Mouse (Mus musculus) gastrocnemius, postnatal 36 days (tissue): ENCODE measurements around the gene Atxn7l3. TPM values are rescaled to one million over a fixed set of nuclear protein-coding genes. Genes with fewer than 3 reads are reported as not detected.

Source experiments
- DNase-seq, 2 experiments: peaks; one replicate each; pipeline ENCODE4 v3.0.0; 2022
- intact Hi-C: fragments of 180-260 bp; cut with DNase I; formaldehyde crosslinking; loops from one replicate; pipeline ENCODE4 v1.15.1; 2025
- long read RNA-seq, 2 experiments: library from polyadenylated mRNA; stranded (forward); transcript quantifications; one replicate each; pipeline ENCODE4 v2.0.0; 2021
- total RNA-seq, 2 experiments: library from RNA; stranded (reverse); gene quantifications; 2 replicates each; pipeline ENCODE4 v1.2.3; 2021

Gene Atxn7l3
- total RNA-seq = 10 to 100 TPM; 11.4 to 11.9 TPM
- long read RNA-seq, experiment 1, partial matches to known transcripts = 0 of 7 reads
- long read RNA-seq, experiment 1, other reads (novel, unspliced or antisense) = 7 of 7 reads
- long read RNA-seq, experiment 2, partial matches to known transcripts = 0 of 6 reads
- long read RNA-seq, experiment 2, other reads (novel, unspliced or antisense) = 6 of 6 reads

DNA sequence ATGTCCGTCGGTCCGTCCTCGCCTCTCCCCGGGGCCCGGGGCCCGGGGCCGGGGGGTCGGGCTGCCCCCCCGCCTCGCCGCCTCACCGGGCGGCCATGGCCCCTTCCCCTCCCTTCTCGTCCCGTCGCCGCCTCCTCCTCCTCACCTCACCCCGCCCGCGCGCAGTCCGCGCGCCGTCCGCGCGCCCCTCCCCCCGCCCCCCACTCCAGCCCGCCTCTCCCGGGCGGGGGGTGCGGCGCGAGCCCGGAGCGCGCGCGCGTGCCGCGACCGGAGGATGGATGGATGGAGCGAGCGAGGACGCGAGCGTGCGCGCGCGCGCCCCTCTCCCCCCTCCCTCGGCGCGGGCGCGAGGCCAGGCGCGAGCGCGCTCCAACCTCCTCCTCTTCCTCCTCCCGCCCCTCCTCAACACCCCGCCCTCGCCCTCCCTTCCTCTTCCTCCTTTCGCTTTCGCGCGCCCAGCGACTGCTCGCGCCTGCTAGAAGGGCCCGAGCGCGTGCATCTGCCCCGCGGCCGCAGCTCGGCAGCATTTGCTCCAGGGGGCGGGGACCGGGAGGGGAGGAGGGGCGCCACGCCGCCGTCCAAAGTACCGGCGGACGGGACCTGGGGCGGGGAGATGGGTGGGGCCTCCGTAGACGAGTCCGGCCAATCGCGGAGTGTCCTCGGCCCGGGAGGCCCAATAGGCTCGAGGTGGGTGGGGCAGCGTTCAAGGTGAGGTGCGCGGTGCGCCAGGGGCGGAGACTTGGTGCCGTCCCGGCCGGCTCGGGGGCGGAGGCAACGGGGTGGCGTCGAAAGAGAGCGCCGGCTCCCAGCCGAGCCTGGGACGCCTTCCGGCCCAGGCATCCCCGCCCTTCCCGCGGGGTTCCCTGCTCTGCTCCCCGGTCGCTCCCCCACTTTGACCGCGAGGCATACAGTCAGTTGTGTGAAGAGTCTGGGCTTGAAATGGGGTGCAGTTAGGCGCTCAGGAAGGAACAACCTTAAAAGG is at the start of gene Atxn7l3:
Atxn7l3 (minus strand) TSS at position 141 of the 982 bp plus-strand sequence.
- intact Hi-C loops = no loop called here
- DNase-seq = peak; percentile 93 to 99

DNA sequence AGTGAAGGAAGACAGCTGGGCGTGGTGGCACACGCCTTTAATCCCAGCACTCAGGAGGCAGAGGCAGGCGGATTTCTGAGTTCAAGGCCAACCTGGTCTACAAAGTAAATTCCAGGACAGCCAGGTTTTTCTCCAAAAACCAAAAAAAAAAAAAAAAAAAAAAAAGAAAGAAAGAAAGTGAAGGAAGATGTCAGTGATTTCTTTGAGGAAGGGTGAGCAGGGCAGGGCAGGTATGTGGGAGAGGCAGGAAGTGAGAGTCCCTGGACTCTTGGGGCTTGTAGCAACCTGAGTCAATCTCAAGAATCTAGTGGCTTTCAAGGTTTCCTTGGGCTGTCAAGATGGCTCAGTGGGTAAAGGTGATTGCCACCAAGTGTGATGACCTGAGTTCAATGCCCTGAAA is 48.0 kb upstream of the Atxn7l3 start:
- intact Hi-C loops = no loop called here
- DNase-seq = no peak

DNA sequence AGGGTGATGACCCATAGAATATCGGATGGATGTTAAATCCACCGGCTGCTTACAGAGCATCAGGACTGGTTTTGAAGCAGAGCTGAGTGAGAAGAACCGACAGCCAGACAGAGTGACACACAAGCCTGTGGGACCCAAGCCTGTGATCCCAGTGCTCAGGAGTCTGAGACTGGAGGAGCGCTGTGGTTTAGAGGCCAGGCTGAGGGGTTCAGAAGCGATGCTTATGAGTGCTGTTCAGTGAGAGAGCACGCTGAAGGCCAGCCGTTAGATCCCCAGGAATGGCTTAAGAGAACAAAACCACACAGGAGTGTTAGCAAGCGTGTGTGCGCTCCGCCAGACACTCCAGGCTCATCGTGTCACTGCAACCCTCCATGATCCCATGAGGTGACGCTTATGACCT is 46.3 kb upstream of the Atxn7l3 start:
- DNase-seq = no peak
- intact Hi-C loops = loop anchor here (2.0 kb wide), 1 partner anchor 48 kb away; no protein-coding TSS in a partner anchor

DNA sequence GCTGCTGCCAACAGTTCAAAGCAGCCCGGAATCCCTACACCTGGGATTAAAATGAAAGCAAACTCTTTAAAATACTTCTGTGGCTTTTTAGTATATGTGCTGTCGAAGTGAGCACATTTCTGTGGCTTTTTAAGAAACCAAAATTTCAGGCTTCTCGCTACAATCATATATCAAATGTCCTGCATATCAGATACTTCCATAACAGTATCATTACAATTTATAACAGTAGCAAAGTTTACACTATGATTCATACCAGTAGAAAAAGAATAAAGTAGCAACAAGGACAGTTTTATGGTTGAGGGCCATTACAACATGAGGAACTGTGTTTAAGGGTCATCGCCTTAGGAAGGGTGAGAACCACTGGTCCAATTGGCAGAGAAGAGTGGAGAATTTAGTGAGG is 44.7 kb upstream of the Atxn7l3 start:
- intact Hi-C loops = no loop called here
- DNase-seq = no peak

DNA sequence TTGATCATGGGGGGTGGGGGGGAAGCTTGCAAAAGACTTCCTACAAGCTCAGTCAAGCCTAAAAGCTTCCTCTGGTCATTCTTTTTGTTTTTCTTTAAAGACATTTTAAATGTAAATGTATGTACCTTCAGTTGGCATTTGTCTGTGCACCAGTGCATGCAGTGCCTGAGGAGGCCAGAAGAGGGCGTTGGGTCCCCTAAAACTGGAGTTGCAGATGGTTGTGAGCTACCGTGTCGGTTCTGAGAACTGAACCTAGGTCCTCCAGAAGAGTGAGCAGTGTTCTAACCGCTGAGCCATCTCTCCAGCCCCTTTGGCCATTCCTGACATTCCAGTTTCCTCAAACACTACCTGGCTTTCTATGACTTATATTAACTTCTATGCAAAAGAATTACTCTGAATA is 43.2 kb upstream of the Atxn7l3 start:
- intact Hi-C loops = no loop called here
- DNase-seq = no peak

DNA sequence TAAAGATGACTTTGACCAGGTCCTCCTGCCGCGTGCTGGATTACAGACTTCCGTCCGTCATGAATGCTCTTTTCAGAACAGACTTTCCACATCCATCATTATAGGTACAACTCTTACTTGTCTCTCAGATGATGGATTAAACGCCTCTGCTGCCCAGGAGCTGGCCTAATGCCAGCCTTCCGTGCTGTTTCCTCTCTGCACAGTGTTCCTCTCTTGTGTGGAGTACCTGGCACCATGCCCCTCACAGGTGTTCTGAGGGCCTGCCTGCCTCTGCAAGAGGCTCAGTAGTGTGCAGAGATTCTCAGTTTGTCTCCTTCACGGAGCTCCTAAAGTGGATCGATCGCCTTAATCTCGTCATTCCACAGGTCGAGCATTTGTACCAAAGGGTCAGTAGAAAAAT is 42.8 kb upstream of the Atxn7l3 start:
- intact Hi-C loops = no loop called here
- DNase-seq = no peak

DNA sequence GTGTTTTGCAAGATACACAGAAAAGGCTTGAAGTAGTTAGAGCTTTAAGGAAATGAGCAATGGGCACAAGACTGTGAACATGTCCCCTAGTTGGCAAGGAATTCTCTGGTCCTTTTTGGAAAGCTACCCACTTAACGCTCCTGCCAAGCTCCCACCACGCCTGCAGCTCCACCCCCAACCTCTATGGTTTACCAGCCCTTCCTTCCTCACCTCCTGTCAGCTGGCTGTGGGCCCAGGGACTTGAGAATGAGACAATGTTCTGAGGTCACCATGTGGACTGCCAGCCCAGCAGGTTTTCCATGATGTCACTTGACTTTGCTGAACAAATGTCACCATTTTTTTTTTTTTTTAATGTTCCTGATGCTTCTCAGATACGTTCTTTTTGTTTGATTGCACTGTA is 42.1 kb upstream of the Atxn7l3 start:
- DNase-seq = peak; percentile 39 to 65

DNA sequence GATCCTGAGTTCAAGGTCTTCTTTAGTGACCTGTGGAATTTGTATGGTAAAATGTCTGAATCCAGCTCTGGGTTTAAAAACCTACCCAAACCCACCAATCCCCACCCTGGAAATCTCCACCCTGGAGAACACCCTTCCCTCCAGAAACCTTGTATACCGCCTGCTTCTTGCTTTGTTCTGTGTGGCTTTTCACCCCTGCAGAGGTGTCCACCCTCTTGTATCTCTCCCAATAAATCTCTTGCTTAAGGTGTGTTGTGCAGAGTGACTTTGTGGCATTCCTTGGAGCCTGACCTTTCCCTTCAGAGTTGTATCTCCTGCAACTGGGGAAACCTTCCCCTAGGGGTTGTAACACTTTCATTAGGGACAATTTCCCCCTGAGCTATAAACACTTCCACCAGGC is 41.5 kb upstream of the Atxn7l3 start:
- intact Hi-C loops = no loop called here
- no peak for DNase-seq

More for the DNA sequence above, 42.1 kb upstream of the Atxn7l3 start:
- intact Hi-C loops = no loop called here

DNA sequence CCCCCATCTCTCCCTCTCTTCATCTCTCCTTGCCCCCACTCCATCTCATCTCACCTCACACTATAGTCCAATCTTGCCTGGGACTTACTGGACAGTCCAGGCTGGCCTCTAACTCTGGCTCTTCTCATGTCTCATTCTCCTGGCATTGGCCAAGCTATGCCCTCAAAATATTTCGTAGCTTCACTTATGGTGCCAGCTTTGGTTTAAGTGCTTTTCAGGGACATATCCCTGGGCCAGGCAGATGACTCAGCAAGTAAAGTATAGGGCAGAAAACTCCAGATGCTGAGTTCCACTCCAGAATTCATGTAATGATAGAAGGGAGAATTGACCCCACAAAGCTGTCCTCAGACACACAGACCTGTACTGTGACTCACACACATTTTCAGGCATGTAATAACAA is 39.8 kb upstream of the Atxn7l3 start:
- intact Hi-C loops = no loop called here
- DNase-seq = no peak

DNA sequence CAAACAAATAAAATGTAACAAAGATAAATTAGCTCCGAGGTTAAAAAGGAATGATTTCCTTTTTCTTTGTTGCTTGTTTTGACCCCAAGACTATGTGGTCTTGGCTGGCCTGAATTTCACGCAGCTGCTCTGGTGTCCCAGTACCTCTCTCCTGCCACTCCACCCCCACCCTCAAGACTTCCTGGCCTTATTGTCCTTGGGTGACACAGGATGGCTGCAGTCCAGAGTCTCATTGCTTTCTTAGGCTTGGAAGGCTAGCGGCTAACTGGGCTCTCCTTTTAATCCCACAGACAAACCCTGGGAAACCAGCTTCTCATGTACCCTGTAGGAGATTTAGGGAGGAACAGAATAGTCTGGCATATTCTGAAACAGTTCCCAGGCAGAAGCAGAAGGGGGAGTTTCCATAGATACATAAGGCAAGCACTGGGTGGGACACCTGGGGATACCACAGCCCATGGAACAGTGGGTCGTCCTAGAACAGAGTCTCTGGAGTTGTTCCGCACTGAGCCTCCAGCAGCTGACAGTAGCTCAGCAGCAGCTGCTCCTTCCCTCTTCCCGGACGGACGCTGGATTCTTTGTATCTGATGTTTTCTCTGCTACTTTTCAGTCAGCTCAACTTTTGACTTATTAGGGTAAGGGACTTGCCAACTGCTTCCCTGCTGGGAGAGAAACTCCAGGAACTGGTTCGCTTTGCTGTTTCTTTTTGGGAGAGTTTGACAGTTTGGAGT is 38.7 kb upstream of the Atxn7l3 start:
- no peak for DNase-seq
- intact Hi-C loops = no loop called here

DNA sequence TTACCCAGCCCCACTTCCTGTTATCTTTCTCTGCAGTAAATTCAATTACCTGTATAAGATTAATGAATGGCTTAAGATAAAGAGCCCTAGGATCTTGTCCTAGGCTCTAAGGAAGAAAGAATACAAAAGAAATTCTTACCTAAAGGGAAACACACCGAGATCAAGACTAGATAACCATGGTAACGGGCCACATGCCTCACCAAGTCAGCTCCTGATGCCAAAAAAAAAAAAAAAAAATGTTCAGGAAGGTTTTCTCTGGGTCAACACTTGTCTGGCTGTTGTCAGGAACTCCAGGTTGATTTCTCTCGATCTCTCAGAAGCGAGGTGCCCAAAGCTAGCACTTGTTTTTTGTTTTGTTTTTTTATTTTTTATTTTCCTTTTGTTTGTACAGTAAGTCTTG is 37.6 kb upstream of the Atxn7l3 start:
- DNase-seq = no peak
- intact Hi-C loops = no loop called here

DNA sequence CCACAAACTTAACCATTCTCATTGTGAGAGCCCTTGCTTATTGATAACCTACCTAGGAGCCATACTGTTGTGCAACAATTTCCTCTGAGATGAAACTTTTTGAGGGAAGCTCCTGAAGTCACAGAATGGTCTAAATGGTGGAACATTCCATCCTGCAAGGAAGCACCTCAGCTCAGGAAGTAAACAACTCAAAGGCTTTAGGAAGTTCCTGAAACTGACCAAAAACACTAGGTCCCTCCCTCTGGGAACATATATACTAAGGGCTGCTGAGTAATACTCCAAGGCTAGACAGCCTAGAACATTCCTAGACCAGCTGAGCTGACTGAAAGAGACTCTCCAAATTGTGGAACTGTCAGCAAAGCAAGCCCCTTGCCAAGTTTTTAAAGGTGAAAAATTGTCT is 36.6 kb upstream of the Atxn7l3 start:
- intact Hi-C loops = no loop called here
- no peak for DNase-seq

DNA sequence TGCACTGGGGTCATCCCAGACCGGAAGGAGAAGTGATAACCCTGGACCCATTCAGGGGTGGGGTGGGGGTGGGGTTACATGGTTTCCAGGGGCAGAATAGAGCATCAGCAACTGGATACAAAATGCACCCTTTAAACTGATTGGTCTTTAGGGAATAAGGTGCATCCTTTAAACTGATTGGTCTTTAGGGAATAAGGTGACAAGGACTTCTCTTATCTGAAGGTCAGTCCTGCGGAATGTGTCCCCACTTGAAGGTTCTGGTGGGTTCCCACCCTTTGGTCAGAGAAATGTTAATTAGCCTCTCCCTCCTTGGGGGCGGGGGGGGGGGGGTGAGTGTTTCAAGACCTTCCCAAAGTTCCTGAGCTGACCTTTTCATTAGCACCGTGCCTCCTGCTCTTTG is 35.4 kb upstream of the Atxn7l3 start:
- intact Hi-C loops = no loop called here
- no peak for DNase-seq

DNA sequence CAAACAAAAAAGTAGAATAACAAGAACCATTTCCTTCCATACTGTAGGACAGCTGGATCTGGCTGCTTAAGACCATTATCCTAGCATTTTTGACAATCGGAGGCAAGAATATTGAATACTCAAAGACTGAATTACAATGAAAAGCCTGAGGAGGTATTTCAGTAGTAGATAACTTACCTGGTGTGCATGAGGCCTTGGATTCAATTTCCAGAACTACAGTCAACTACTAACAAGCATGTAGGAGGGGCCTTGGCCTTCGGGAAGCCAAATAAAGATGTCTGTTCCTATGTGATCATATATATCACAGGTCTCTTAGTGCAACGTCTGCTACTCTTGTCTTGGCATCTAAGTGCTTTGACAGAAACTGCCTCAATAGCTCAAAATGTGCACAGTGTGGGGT is 33.6 kb upstream of the Atxn7l3 start:
- intact Hi-C loops = no loop called here
- no peak for DNase-seq

DNA sequence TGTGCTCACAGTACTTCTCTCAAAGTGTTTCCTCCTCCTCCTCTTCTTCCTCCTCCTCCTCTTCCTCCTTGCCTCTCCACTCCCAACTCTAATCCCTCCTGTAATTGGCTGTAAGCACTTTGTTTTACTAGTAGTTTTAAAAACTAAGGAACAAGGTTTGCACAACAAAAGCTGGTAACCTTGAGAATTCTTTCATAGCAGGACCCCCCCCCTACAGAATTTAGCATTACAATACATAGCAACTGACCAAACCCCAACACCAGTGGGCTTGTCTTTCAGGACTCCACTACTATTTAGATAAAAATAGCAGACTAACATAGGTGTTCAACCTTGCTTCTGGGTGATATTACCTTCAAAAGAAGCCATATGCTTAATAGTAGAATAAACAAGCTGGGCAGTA is 33.1 kb upstream of the Atxn7l3 start:
- intact Hi-C loops = no loop called here

DNA sequence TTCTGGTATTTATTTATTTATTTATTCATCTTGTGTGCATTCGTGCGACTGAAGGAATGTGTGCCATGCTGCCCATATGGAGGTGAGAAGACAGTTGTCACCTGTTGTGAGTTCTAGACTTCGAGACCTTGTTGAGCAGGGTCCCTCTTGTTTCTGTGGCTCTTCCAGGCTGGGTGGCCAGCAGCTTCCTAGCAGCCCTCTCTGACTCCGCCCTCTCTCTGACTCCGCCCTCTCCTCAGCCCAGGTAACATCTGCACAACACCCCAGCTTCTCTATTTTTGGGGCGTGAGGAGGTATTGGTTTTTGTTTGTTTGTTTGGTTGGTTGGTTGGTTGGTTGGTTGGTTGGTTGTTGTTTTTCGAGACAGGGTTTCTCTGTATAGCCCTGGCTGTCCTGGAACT is 31.4 kb upstream of the Atxn7l3 start:
- intact Hi-C loops = no loop called here
- DNase-seq = no peak

More for the DNA sequence above, 33.1 kb upstream of the Atxn7l3 start:
- DNase-seq = no peak

DNA sequence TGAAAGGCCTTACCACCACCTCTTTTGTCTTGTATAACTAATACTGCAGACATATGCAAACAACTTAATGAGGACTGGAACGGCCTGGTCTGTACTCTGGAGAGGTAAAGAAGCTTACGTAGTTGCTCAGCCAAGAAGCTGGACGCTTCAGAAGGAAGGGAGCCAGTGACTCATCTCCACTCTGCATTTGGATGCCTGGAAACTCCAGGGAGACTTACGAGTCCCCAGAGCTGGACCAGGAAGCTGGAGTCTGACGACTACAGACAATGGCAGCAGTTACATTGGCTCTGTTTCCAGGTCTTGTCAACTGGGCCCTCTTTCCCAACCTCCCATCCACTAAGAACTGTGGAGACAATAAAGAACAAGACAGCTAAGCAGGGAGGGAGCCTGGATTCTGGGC is 30.8 kb upstream of the Atxn7l3 start:
- peak in 1 of 2 experiments; percentile 24 for DNase-seq
- intact Hi-C loops = no loop called here

DNA sequence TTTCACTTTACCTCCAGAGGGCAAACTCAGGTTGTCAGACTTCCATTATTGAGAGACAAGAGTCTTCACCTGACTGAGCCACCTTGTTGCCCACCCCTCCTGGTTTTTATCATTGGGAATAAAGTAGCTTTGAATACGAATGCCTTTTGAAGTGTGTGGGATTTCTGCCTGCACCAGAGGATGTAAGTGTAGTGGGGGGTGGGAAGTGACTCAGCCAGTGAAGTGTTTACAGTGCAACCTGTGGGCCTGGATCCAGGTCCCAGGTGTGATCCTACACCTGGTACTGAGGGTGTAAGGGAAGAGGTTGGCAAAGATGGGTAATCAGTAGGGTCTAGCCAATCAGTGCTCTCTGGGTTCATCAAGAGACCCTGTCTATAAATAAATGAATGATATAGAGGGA is 27.1 kb upstream of the Atxn7l3 start:
- DNase-seq = no peak
- intact Hi-C loops = no loop called here

DNA sequence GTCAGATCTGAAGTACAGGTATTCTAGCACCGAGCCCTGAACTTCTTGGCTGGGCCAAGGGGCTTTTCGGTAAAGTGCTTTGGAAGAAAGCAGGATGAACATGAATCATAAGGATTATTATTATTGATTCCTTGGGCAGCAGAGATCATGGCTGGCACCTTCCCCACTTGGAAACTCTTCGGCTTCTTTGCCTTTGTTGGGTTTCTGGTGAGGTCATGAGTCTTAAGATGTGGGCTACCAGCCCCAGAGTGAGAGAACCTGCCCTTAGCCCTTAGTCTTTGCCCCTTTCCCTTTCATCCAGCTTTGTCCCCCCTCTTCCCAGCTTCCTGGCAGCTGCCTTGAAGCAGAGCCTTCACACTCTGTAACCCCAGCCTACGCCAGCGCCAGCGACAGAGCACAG is 25.5 kb upstream of the Atxn7l3 start:
- no peak for DNase-seq
- intact Hi-C loops = no loop called here

DNA sequence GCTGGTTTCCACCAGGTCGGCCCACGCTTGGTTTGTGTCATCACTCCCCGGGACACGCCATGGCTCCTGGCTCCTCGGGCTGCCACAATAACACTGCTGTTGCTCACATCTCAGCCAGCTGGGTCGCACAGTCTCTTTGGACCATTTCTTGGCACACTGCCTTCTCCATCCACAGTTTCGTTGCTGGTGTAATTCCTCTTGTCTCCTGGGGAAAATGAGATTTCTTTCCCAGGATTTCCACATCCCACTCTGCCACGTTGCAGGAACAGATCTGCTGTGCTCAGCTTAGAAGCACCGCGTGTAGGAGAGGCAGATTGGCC is 24.2 kb upstream of the Atxn7l3 start:
- DNase-seq = peak; percentile 71 to 73
- intact Hi-C loops = no loop called here

DNA sequence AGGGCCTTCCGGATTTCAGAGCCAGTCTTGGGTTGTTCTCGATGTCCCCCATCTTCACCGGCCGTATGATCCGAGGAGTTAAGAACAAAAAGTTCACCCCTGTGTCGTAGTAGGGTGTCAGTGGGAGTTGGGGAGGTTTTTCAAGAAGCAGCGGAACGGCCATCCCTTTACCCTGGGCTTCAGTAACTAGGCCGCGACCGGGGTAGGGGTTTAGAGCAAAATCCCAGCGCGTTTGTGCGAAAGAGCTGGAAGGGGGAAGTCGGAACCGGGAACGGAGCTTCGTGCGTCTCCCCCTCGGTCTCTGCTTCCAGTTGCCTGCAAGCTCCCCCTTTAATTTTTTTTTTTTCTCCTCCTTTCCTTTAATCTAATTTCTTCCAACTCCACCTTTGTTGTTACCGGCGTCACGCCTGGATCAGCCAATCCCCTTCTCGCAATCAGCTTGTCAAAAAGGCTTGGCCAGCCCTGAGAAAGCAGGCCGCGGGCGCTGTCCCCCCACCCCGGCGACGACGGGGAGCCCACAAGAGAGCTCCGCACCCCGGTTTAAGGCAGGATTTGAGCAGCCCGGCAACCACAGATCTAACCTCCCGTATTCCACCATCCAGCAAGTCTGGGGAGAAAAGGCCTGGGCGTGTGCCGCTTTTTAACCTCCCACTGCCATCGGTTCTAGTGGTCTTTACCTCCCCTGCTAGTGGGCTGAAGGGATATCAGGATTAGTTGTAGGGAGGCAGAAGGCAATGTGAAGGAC is 23.7 kb upstream of the Atxn7l3 start:
- intact Hi-C loops = loop anchor here (1.0 kb wide), 1 partner anchor 87 kb away; the partner anchor contains the start of gene Slc25a39
- peak; percentile 77 to 79 for DNase-seq
